Mouse (Mus musculus): ENCODE results near the gene Tecpr1.

Gene Tecpr1

DNA sequence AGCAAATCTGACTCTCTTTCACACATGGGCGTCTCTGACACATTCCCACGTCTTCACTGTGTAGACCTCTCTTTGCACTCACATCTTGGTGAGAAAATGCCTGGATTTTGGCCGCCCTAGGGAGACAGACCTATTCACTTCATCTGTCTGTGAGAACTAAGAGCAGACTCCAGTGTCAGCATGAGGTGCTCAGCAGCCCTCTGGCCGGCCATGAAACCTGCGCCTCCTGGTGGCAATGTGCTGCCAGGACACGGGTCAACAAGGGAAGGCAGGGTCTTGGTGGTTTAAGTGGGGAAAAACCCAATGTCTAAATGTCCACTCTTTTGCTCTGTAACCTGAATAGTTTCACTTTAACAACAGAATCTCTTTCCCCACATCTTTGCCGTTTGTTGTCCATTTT, 9.0 kb downstream of the Tecpr1 start:
- no peak for DNase-seq (ENCODE audit: low read depth, low spot score)

GRCm38 (mm10) chr5:144207478-144207877, 15.9 kb downstream of the Tecpr1 start:
- no peak for DNase-seq (ENCODE audit: low read depth, low spot score)

GRCm38 (mm10) chr5:144206069-144206468, 17.3 kb downstream of the Tecpr1 start:
- no peak for DNase-seq (ENCODE audit: low read depth, low spot score)

DNA sequence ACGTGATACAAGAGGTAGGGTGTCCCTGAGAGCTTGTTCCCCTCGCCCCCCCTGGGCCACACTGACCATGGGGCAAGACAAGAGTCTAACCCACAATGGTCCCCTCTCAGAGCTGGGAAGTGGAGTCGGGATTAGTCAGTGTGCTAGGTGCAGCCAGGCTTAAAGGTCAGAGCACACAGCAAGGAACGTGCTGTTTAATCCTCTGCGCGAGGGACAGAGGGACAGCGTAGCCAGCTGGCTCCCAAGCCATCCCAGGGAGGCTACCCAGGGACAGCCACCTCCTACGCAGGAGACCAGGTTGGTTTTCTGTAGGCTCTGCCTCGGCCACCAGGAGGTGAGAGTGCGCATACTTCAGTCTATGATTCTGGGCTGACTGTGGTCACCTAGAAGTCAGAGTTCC, 18.5 kb downstream of the Tecpr1 start:
- DNase-seq (ENCODE audit: low read depth, low spot score) = no peak

DNA sequence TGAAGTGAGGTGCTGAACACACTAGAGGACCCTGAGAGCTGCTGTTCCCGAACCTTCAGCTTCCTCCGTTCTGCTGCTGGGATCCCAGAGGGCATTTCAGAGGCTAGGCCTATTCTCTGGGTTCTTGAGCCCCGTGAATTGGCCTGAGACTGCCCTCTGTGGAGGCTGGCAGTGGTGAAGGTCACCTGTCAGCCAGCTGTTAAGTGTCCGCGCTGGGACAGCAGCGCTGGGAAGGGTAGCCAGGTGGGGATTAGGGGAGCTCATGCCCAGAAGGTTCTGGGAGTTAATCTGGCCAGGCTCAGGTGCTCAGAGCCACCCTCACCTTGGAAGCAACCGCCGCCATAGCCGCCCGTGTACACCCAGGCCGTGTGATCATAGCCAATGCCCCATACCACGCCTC, 19.1 kb downstream of the Tecpr1 start:
- no peak for DNase-seq (ENCODE audit: low read depth, low spot score)

GRCm38 (mm10) chr5:144203398-144203959, 19.9 kb downstream of the Tecpr1 start:
- DNase-seq (ENCODE audit: low read depth, low spot score) = no peak

GRCm38 (mm10) chr5:144202430-144202829, 21.0 kb downstream of the Tecpr1 start:
- no peak for DNase-seq (ENCODE audit: low read depth, low spot score)

DNA sequence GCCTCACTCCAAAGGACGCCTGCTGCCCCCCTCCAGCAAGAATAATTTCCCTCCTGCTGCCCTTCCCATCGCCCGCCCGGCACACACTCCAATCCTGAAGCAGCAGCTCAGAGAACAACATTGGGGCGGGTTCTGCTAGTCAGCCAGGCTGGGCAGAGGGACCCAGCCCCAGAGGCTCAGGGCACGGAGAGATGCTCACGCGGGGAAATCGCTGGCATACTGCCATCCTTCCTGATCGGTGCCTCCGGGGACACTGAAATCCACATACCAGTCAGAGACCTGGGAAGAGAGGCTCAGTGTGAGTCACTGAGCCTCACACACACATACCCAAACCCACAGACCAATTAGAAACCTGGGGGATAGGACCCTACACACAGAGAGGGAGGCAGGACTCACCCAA, 22.8 kb downstream of the Tecpr1 start:
- no peak for DNase-seq (ENCODE audit: low read depth, low spot score)

GRCm38 (mm10) chr5:144195567-144195966, 27.8 kb downstream of the Tecpr1 start:
- DNase-seq (ENCODE audit: low read depth, low spot score) = no peak

DNA sequence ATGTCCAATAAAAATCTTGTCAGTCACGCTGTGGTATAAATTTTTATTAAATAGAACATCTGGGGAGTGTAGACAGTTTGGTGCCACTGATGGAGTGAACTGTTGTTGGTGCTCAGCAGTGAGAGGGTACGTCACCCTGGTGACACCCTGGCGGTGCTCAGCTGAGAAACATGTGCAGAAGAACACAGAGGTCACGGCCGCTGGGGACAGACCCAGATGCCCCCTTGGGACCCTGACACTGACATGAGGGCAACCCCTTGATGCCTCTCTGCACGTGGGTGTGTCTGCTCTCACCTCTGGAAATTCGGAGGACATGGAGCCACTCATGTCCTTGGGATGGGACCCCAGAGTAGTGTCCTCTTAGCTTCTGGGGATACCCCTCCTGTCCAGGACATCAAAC, 29.0 kb downstream of the Tecpr1 start:
- DNase-seq (ENCODE audit: low read depth, low spot score) = no peak

- no peak for DNase-seq (ENCODE audit: low read depth, low spot score)
These were observed 30.7 kb downstream of the Tecpr1 start for GRCm38 (mm10) chr5:144192673-144193072.

- no peak for DNase-seq (ENCODE audit: low read depth, low spot score)
These were observed 32.4 kb downstream of the Tecpr1 start for GRCm38 (mm10) chr5:144191026-144191425.

DNA sequence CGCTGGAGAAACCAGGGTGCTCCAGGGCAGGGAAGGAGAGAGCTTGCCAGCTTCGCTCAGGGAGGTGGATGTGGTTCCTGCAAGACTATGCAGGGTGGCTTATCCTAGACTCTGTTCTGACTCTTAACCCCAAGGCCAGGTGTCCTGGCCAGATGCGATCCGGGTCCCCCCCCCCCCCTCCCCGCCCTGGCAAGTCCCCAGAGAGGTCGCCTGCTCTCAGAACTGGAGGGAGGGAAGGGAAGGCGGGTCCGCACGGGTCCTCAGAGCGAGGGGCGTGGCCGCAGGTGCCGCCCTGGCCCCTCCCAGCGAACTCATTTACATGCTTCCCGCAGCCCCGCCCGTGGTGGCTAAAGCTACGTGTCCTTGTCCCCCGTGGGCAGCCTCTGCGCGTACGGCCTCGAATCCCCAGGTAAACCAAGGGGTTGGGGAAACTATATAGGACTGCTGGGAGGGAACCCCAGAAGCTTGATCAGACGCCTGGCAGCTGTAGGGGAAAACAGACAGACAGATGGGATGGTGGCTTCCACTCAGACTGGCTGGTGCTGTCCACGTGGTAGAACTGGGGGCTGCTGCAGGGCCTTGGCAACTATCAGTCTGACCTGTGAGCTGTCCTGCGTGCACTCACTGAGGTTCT, 33.3 kb downstream of the Tecpr1 start, which contains the start of gene Bhlha15:
Bhlha15 (plus strand) TSS at position 337 of the 634 bp plus-strand sequence.
- DNase-seq (ENCODE audit: low read depth, low spot score) = peak; percentile 33

DNA sequence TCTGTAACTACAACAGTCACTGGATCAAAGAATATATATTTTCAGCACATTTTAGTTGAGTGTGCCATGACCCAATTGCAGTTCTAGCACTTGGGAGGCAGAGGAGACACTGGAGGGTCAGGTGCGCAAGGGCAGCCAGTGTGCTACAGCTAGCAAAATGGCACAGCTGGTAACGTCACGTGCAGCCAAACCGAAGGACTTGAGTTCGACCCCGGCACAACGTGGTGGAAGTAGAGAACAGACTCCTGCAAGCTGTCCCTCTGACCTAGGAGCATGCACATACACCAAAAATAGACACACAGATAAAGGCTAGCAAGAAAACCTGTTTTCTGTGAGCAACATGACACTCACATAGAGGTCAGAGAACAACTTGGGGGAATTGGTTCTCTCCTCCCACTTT, 34.1 kb downstream of the Tecpr1 start:
- DNase-seq (ENCODE audit: low read depth, low spot score) = no peak

GRCm38 (mm10) chr5:144188422-144188821, 35.0 kb downstream of the Tecpr1 start:
- DNase-seq (ENCODE audit: low read depth, low spot score) = no peak

- no peak for DNase-seq (ENCODE audit: low read depth, low spot score)
These were observed 38.9 kb downstream of the Tecpr1 start for GRCm38 (mm10) chr5:144184350-144185045.

DNA sequence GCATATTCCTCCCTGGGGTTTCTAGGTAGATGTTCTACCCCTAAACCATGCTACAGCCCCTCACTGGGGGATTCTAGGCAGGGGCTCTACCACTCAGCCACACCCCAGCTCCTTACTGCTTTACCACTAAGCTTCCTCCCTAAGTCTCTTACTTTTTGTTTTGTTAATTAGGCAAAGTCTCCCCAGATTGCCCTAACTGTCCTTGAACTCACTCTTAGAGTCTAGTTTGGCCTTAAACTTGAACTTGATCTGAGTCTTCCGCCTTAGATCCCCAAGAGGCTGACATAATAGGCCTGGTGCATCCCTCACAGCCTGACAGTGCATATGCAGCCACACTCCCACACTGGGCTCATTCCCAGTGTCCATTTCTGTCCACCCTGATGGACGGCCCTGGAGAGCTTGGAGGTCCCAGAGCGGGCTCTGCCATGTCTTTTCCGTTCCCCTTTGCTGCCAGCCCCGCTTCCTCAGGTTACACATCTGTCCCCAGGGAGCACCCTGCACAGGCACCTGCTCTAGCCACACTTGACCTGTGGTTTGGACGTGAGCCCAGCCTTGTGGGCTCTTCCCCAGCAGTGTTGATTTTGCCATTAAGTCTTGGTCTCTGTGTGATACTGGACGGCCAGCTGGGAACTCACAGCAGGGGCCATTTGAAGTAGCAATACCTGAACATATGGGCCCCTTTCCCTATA, 39.6 kb downstream of the Tecpr1 start:
- DNase-seq (ENCODE audit: low read depth, low spot score) = no peak

DNA sequence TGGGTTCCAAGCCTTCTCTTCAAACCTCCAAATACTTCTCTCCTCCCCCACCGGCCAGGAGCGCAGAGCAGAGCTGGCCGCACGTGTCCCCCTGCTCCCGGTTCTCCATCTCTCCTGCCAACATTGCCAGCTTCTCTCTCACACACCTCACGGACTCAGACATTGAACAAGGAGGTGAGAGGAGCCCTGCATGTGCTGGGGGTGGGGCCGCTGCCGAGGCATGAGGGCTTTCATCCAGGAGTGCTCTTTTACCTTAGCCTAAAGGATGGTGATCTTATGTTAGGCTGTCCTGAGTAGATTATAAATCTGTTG, 40.2 kb downstream of the Tecpr1 start:
- DNase-seq (ENCODE audit: low read depth, low spot score) = no peak

GRCm38 (mm10) chr5:144182542-144183247, 40.7 kb downstream of the Tecpr1 start:
- DNase-seq (ENCODE audit: low read depth, low spot score) = no peak

DNA sequence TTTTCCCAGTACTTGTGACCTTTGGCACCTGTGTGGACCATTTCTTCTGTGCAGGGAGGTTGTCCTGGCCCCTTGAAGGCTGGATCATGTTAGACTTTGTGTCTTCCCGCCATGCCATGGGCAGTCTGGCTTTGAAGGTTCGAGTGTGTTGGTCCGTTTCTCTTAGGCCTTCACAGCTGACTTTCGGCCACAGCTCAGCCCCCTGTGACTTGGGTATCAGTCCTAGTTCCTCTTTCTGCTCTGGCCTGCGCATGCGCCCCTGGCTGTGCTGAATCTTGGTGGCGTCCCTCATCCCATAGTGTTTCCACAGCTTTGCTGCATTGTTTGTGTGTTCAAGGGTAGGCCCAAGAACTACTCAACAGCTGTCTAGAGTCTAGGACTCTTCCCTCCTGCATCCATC, 42.2 kb downstream of the Tecpr1 start:
- DNase-seq (ENCODE audit: low read depth, low spot score) = no peak

DNA sequence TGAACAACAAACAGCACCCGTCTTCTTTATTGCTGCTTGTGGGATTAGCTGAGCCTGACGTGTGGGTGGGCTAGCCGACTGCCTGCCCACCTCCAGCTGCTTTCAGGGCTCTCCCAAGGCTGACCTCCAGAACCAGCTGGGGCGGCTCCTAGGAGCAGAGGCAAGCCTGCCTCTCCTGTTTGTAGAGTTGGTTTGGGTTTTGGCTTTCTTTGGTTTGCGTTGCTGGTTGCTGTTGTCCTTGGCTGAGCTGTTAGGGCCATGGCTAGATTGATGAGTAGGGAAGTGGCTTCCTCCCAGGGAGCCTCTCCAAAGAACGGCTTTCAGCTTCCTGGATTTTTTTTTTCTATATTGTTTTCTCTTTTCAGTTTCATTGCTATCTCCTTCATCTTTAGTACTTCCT, 45.2 kb downstream of the Tecpr1 start:
- DNase-seq (ENCODE audit: low read depth, low spot score) = no peak

DNA sequence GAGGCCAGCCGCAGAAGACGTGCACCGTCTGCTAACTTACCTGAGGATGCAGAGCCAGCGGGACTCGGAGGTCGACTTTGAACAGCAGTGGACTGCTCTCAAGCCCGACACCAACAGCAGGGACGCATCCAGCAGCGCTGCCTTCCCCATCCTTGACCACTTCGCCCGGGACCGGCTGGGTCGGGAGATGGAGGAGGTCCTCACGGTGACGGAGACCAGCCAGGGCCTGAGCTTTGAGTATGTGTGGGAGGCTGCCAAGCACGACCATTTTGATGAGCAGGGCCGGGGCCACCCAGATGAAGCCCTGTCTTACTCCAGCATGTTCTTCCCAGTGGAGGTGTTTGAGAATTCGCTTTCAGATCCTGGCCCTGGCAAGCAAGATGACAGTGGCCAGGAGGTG, 49.8 kb downstream of the Tecpr1 start:
- no peak for DNase-seq (ENCODE audit: low read depth, low spot score)

Data from c-Kit-negative CD71-positive TER-119-positive erythroid progenitor cells, embryonic 14.5 days (primary cell).